Mouse (Mus musculus) forelimb bud, embryonic 11.5 days (tissue): ENCODE data around the gene Adgrg6.

Experiments
- DNase-seq: peaks from one replicate; pipeline ENCODE4 v3.0.0-alpha.2; 2012; ENCODE audit warnings: low read depth, low spot score

Adgrg6 gene

GRCm38 (mm10) chr10:14491838-14492237 is 53.6 kb downstream of the Adgrg6 start:
- no peak for DNase-seq

GRCm38 (mm10) chr10:14483257-14483656 is 62.2 kb downstream of the Adgrg6 start:
- no peak for DNase-seq

- no peak for DNase-seq
These were observed 63.0 kb downstream of the Adgrg6 start for GRCm38 (mm10) chr10:14482483-14482882.

- DNase-seq = no peak
These were observed 64.5 kb downstream of the Adgrg6 start for GRCm38 (mm10) chr10:14480928-14481327.

GRCm38 (mm10) chr10:14476393-14476792 is 69.1 kb downstream of the Adgrg6 start:
- DNase-seq = no peak

DNA sequence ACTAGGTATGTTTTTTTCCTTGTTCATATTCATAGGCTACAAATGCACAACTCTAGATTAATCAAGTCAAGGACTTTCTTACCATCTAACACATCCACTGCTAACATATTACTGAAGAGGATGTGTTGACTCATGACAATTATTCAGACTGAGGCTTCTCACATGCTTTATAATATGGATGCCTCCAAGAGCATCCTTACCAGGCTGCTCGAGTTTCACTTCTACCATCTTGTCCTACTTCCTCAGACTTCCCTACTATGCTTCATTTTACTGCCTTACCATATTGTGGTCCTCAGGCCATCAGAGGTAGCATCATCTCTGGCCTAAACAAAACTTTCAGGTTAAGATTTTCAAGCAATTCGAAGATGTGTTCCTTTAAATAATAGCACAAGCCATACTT is 69.8 kb downstream of the Adgrg6 start:
- DNase-seq = no peak

DNA sequence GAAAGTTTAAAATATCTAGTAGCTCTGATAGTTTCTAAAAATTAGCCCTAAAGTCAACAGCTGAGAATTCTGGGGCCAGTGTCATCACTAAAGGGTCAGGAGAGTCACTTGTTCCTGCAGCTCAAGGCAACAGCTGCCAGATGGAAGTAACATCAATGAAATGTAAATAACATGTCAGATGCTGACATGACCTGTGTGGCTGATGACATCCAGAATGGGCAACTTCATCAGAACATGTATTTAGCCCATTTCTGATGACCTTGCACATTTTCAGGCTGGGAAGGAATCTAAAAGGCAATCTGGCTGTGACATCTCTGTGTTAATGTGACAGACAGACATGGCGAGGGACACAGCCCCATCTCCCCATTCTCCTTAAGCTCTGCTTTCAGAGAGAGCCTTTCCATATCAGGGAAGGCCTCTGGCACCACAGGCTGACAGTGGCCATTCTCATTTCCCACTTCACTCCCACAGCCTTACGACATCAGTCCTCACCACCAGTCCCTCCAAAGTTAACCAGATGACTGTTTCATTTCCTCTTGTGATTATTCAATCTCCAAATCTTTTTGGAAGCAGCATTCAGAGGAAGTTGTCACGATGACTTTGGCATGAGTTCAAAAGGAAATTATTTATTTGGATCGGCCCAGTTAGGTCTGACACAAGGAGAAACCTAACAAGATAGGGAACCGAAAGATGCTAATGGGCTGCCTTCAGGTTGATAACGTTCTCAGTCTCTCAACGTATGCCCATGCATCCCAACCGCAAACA is 70.7 kb downstream of the Adgrg6 start:
- no peak for DNase-seq

DNA sequence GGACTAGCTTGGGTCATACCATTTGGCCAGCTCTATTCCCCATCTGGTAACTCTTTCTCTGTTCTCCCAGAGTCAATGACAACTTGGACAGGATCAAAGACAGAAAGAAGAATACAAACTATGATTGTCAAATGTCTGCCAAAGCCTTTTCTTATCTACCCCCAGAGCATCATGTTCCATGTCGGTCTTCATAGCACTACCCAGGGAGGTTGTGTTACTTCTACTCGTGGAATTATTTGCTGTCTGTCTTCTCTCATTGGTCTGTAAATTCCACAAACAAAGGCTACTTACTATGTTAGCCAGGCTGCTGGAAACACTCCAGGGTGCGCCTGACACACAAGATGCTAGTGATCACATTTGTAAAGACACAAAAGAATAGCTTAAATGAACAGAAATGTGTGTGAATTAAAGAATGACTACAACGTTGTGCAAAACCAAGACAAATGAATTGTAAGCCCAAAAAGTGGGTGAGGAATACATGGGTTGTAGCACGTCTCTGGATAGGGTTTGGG is 74.4 kb downstream of the Adgrg6 start:
- DNase-seq = no peak

- DNase-seq = no peak
These were observed 76.8 kb downstream of the Adgrg6 start for GRCm38 (mm10) chr10:14468623-14469022.

DNA sequence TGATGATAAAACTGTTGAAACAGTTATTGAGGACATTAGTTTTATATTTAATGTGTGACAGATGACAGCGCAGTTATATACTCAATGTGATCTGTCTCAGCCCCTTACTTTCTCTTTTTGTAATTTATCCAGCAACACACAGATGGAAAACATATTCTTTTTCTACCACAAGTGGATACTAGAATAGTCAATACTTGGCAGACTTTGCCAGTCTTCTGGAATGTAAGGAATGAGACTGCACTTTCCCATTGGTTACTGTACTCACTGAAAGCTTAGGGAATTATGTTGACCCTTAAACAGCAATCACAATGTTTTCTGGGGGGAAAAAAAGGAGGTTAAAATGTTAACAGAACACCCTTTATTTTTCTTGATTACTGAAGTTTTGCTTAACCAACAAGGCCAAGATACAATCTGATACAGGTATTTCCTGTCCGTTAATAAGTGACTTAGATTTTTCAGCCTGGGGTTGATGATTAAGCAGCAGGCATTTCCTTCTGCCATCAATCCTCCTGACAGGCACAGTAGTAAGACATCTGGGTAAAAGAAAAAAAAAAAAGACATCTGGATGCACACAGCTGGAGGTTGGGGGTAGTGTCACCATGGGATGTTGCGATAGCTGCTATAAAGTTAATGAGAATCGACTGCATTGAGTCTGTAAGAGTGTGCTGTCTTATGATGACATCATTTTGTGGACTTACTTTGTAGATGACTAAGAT is 81.5 kb downstream of the Adgrg6 start:
- peak; percentile 35 for DNase-seq

DNA sequence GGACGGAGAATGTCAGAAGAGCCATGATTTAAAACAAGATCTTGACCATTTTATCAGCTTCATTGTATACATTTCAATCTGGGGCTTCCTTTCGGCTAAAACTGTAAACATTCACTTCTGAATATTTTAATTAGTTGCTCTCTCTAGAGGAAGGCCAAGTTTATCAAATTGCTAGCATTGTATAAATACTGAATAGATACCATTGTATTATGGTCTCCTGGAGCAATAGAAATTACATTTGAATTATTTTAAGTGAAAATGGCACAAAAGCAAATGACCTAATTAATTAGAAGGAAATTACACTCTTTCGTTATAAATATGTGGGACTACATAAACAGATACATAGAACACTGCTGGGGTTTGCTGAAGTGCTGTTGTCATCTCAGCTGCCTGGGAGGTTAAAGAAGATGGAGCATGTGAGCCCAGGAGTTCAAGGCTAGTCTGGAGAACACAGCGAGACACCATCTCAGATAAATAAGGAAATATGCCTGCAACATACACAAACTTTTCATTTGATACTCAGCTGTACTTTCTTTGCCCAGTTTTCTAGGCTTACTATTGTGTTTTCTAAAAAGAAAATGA is 84.4 kb downstream of the Adgrg6 start:
- DNase-seq = no peak

DNA sequence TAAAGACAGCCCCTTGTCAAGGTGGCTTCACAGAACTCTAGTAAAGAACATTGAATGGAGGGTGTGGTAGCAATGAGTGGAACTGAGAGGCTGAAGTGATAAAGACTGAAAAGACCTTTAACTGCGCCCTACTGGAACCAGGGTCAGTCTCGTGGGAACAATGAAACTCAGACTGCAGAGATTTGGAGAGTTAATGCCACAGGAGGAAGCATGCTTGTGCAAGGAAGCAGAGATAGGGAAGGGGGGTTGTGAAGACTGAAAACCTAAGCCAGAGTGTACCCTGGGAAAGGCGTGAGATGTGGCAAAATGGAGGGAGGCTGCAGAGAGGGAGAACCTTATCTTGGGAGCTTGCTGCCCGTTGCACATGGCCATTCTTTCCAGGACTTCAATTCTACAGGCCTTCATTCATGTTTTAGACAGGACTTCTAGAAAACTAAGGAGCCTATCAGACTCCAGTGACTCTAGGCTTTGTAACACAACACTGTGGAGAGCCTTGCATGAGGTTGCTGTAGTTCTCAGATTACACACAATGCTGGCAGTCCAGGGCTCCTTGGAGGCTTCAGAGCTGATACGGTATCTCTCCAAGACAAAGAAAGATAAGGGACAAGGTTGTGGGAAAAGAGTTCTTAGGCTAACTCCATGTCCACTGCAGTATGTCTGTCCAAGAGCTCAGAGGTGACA is 85.1 kb downstream of the Adgrg6 start:
- DNase-seq = no peak

DNA sequence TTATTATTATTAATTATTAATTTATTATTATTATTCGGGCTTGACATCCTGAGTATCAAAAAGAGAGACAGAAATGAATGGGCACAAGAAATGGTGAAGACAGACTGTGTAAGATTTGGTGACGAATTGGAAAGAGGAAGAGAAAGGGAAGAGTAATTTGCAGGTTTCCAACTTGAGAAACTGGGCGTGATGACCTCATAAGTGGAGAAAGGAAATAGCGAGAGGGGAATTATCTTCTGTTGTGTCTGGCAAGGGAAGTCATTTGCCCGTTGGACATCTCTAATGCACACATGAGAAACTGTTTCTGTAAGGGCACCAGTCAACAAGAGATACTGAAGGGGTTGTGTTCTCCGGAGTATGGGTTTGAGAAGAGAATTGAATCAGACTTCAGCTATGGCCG is 85.6 kb downstream of the Adgrg6 start:
- DNase-seq = no peak

DNA sequence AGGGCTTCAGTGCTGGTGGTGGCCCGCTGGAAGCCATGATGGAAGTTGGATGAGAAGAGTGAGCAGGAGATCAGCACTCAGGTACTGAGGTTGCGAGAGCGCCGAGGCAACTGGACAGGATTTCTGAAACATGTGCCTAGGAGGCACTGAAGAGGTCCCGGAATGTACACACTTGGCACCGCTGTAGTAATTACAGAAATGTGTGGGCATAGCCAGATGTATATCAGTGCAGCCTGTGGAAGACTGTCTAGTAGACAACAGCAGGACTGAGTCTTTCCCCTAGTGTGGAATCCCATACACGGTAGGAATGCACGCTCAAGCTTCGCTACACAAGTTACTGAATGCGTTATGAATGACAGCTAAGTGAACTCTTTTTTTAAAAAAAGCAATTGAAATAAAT is 86.1 kb downstream of the Adgrg6 start:
- no peak for DNase-seq

- DNase-seq = no peak
These were observed 91.0 kb downstream of the Adgrg6 start for GRCm38 (mm10) chr10:14454481-14454880.

DNA sequence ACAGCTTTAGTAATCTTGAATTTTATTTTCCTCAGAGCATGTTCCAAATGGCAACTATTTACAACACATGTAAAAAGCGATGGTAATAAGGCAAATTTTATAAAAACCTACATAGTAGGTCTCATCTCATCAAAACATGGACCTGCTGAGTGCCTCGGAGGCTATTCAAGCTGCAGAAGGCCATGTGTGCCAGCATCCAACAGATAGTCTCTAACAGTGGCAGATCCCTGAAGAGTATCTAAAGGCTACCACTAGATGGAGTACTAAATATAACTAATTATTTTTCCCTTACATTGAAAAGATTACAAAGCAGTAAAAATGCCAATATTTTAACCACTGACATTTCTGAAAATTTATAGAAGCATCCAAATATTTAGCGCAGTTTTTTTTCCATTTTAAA is 93.6 kb downstream of the Adgrg6 start:
- no peak for DNase-seq

DNA sequence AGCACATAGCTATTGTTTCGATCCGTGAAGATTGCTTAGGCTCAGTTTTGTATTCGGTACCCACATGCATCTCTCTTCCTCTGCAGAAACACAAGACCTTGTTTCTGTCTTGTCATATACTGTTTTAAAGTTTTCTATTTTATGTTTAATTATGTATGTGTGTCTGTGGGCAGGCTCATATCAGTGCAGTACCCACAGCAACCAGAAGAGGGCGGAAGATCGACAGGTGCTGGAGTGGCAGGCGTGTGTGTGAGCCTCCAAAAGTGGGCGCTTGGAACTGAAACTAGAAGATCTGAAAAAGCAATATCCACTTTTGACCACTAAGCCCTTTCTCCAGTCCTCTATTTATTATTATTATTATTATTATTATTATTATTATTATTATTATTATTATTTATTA is 95.4 kb downstream of the Adgrg6 start:
- peak; percentile 10 for DNase-seq

GRCm38 (mm10) chr10:14445590-14446291 is 99.7 kb downstream of the Adgrg6 start:
- no peak for DNase-seq

DNA sequence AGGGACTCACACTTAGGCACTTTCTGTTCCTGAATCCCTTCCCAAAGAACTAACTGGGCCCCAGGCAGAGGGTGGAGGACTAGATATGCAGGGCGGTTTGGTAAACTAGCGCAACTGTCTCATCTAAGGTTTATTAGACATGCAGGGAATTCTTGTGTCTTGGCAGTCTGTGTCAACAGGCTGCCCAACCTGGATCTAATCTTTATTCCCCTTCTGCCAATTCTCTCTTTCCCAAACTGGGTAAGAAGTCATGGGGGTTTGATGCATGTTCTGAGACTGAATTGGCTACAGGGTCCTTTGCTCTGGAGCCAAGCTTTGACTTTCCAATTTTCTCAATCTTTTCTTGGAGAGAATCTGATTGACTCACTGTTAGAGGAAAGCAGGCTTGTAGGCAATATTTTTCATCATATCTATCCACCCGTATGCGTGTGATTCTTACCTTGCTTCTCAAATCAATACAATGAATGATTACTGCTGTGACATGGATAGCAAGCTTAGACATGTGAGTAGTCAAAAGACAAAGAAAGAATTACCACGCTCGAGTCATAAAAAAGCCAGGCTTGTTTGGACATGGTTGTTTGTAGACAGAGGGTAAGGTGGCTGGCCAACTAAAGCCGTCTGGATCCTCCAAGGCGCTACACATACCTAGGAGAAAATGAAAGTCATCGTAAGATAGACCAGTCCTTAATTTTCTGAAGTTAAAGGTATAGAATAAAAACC is 104.4 kb downstream of the Adgrg6 start:
- no peak for DNase-seq

DNA sequence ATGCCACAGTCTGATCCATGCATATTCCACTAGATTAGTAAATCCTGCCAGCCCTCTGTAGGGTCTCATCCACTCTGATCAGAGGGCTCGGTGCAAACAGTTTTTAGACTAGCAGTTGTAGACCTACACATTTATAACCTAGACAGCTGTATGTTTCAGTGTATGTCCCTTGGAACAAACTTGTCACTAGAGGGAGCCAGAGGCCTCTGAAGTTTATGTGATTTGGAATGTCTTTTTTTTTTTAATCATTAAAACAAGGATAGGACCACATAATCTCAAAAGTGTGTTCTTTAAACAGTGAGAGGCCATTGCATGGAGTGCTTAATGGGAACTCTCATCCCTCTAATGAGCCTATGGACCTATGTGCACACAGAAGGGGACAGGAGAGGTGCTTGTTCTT is 141.4 kb downstream of the Adgrg6 start:
- DNase-seq = peak; percentile 16

DNA sequence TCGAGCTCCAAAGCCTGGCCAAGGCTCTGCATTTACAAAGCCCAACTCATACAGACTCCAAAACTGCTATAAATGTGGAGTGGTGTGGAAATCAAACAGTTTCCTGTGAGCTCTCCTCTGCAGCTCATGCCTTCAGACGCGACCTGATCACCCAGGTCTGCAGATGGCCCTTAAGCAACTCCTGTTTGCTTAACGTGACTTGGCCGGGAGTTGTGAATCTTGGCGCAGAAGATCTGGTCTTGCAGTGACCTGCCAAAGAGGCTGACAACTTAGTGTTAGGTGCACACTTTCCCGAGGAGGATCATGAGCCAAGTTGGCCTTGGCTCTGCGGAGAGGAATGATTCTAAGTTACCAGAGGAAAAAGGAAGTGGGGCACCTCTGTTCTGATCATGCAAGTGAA is 143.7 kb downstream of the Adgrg6 start:
- DNase-seq = no peak
